Mouse (Mus musculus): ENCODE measurements around the gene Stx11. TPM values are rescaled to one million over a fixed set of nuclear protein-coding genes. Genes with fewer than 3 reads are reported as not detected.

The Stx11 gene
- polyA plus RNA-seq, 1 experiment from 2014 or later = 2.4 TPM

GRCm38 (mm10) chr10:12993411-12994039 is 29.4 kb upstream of the Stx11 start:
- H3K4me3 ChIP-seq (replicated peaks; ENCODE audit: low read depth, low read length) = no peak overlapping the region
- H3K9me3 ChIP-seq (replicated peaks; ENCODE audit: low read length) = no peaks in the 10 kb centered on the region
- DNase-seq (ENCODE audit: low spot score) (no peak), ATAC-seq (replicated peaks; ENCODE audit: low FRiP score, low read depth) (no peak)
- no peak overlapping the region for H3K27ac ChIP-seq
- TF ChIP-seq CTCF (IDR thresholded peaks at IDR 0.05; ENCODE audit: low read depth) = no peak
- no peak overlapping the region for H3K4me2 ChIP-seq (ENCODE audit: low read length)
- H3K36me3 ChIP-seq (ENCODE audit: insufficient read depth, low read length) = no peaks in the 10 kb centered on the region
- H3K4me1 ChIP-seq (replicated peaks; ENCODE audit: insufficient read depth, low read length) = no peaks in the 10 kb centered on the region
- H3K27me3 ChIP-seq (ENCODE audit: insufficient read depth, low read length) = no peaks in the 10 kb centered on the region
- 87% methylated on average over 25 of the region's 25 CpGs for WGBS
- H3K9ac ChIP-seq (ENCODE audit: low read depth, low read length) = no peak overlapping the region

DNA sequence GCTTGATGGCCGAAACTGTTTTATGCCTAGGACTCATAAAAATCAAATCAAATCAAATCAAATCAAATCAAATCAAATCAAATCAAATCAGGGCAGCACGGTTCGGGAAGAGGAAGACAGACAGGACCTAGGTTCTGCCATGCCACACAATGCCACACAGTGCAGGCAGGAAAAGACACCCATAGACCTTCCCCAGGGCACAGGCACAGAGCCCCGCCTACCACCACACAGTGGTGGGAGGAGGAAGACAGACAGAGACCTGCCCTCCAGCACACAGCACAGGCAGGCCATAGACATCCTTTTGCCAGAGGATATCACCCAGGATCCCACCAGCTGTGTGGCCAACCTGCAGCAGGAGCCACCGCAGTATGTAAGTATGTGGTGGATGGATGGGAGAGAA is 27.9 kb upstream of the Stx11 start:
- 87% methylated on average over 5 of the region's 5 CpGs for WGBS
- DNase-seq (ENCODE audit: low spot score) = no peak
- H3K9ac ChIP-seq (ENCODE audit: low read depth, low read length) = no peak overlapping the region
- no peaks in the 10 kb centered on the region for H3K9me3 ChIP-seq (replicated peaks; ENCODE audit: low read length)
- H3K27ac ChIP-seq = no peak overlapping the region
- no peak overlapping the region for H3K4me2 ChIP-seq (ENCODE audit: low read length)
- no peak for TF ChIP-seq CTCF (IDR thresholded peaks at IDR 0.05; ENCODE audit: low read depth)
- H3K4me3 ChIP-seq (replicated peaks; ENCODE audit: low read depth, low read length) = no peak overlapping the region
- H3K4me1 ChIP-seq (replicated peaks; ENCODE audit: insufficient read depth, low read length) = no peaks in the 10 kb centered on the region
- no peaks in the 10 kb centered on the region for H3K36me3 ChIP-seq (ENCODE audit: insufficient read depth, low read length)
- no peak for ATAC-seq (replicated peaks; ENCODE audit: low FRiP score, low read depth)
- H3K27me3 ChIP-seq (ENCODE audit: insufficient read depth, low read length) = no peaks in the 10 kb centered on the region

DNA sequence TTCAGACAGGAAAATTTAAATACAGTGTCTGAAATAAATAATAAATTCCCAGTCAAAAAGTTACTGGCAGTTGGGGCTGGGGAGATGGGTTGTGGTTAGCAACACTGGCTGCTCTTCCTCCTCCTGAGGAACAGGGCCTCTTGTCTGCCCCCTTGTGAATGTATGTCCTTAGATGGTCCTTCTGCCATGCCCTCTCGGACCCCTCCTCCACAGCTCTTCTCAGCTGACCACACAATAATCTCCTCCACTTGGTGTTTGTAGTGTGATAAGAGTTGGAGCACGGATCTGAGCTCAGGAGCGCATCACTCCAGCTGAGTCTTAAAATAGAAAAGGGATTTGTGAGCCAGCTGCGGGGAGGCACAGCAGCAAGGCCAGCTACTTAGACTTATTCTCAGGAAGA is 22.8 kb upstream of the Stx11 start:
- TF ChIP-seq CTCF (IDR thresholded peaks at IDR 0.05; ENCODE audit: low read depth) = 0 out of 2 replicates have a peak, but pooled peaks have one; percentile 2
- no peak overlapping the region for H3K4me3 ChIP-seq (replicated peaks; ENCODE audit: low read depth, low read length)
- H3K9ac ChIP-seq (ENCODE audit: low read depth, low read length) = no peak overlapping the region
- WGBS = 65% methylated on average over 4 of the region's 4 CpGs
- DNase-seq (ENCODE audit: low spot score) = no peak
- no peaks in the 10 kb centered on the region for H3K36me3 ChIP-seq (ENCODE audit: insufficient read depth, low read length)
- H3K27ac ChIP-seq = no peak overlapping the region
- no peak for ATAC-seq (replicated peaks; ENCODE audit: low FRiP score, low read depth)
- H3K9me3 ChIP-seq (replicated peaks; ENCODE audit: low read length) = no peaks in the 10 kb centered on the region
- no peak overlapping the region for H3K4me2 ChIP-seq (ENCODE audit: low read length)
- no peaks in the 10 kb centered on the region for H3K27me3 ChIP-seq (ENCODE audit: insufficient read depth, low read length)
- no peaks in the 10 kb centered on the region for H3K4me1 ChIP-seq (replicated peaks; ENCODE audit: insufficient read depth, low read length)

DNA sequence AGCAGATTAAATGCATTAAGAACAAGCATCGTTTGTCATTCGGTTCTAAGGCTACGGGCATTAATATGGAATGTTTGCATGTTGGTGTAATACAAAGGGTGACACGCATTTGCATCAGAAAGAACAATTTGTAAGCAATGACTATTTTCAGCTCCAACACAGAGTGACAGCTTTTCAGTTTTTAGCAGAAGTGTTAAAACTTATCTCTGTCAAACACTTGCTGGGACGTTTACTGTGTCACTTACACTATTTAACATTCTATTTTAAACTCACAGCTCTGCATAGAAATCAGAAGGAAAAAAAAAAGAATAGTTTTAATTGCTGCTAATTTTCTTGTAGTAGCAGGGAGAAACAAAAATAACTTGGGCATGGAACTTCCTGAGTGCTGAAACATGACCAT is 22.4 kb upstream of the Stx11 start:
- no peaks in the 10 kb centered on the region for H3K36me3 ChIP-seq (ENCODE audit: insufficient read depth, low read length)
- 84% methylated on average over 5 of the region's 5 CpGs for WGBS
- H3K4me2 ChIP-seq (ENCODE audit: low read length) = no peak overlapping the region
- H3K27ac ChIP-seq = no peak overlapping the region
- ATAC-seq (replicated peaks; ENCODE audit: low FRiP score, low read depth) = no peak
- H3K9me3 ChIP-seq (replicated peaks; ENCODE audit: low read length) = no peaks in the 10 kb centered on the region
- no peak overlapping the region for H3K9ac ChIP-seq (ENCODE audit: low read depth, low read length)
- H3K4me1 ChIP-seq (replicated peaks; ENCODE audit: insufficient read depth, low read length) = no peaks in the 10 kb centered on the region
- H3K27me3 ChIP-seq (ENCODE audit: insufficient read depth, low read length) = no peaks in the 10 kb centered on the region
- no peak for TF ChIP-seq CTCF (IDR thresholded peaks at IDR 0.05; ENCODE audit: low read depth)
- no peak overlapping the region for H3K4me3 ChIP-seq (replicated peaks; ENCODE audit: low read depth, low read length)
- DNase-seq (ENCODE audit: low spot score) = no peak

DNA sequence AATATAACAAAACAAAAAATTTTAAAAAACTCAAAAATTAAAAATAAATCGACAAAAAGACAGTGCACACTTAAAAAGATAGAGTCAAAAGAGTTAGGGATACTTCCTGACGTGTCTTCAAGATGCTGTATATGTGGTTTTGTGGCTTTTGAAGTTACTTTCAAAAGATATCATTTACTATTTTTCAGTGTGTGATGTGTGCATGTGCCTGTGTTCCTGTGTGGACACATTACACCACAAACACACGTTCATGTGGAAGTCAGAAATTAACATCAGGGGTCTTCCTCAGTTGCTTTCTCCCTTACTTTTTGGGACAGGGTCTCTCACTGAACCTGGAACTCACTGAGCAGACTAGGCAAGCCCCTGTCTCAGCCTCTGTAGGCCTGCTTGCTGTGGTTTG is 20.9 kb upstream of the Stx11 start:
- ATAC-seq (replicated peaks; ENCODE audit: low FRiP score, low read depth) (no peak), DNase-seq (ENCODE audit: low spot score) (no peak)
- Histone ChIP-seq H3K4me2 (ENCODE audit: low read length) (no peak overlapping the region), H3K9ac (ENCODE audit: low read depth, low read length) (no peak overlapping the region), H3K4me3 (replicated peaks; ENCODE audit: low read depth, low read length) (no peak overlapping the region), H3K36me3 (ENCODE audit: insufficient read depth, low read length) (no peaks in the 10 kb centered on the region), H3K9me3 (replicated peaks; ENCODE audit: low read length) (no peaks in the 10 kb centered on the region), H3K4me1 (replicated peaks; ENCODE audit: insufficient read depth, low read length) (no peaks in the 10 kb centered on the region), H3K27ac (no peak overlapping the region), H3K27me3 (ENCODE audit: insufficient read depth, low read length) (no peaks in the 10 kb centered on the region)
- 81% methylated on average over 3 of the region's 3 CpGs for WGBS
- no peak for TF ChIP-seq CTCF (IDR thresholded peaks at IDR 0.05; ENCODE audit: low read depth)

DNA sequence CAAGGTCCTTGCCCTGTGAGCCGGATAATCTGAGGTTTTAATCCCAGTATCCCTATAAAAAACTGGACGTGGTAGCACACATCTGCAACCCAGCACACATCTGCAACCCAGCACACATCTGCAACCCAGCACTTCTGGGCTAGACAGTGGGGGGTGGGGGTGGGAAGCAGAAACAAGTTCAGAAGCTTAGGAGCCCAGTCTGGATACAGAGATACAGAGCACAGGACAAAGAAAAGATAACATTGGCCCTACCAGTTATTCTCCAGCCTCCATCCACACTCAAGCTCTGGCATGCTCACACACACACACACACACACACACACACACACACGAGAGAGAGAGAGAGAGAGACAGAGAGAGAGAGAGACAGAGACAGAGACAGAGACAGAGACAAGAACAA is 19.4 kb upstream of the Stx11 start:
- 74% methylated on average over 3 of the region's 3 CpGs for WGBS
- Histone ChIP-seq H3K4me3 (replicated peaks; ENCODE audit: low read depth, low read length) (no peak overlapping the region), H3K27ac (no peak overlapping the region), H3K9me3 (replicated peaks; ENCODE audit: low read length) (no peaks in the 10 kb centered on the region), H3K9ac (ENCODE audit: low read depth, low read length) (no peak overlapping the region), H3K27me3 (ENCODE audit: insufficient read depth, low read length) (no peaks in the 10 kb centered on the region), H3K4me2 (ENCODE audit: low read length) (no peak overlapping the region), H3K4me1 (replicated peaks; ENCODE audit: insufficient read depth, low read length) (no peaks in the 10 kb centered on the region), H3K36me3 (ENCODE audit: insufficient read depth, low read length) (no peaks in the 10 kb centered on the region)
- DNase-seq (ENCODE audit: low spot score) (no peak), ATAC-seq (replicated peaks; ENCODE audit: low FRiP score, low read depth) (no peak)
- no peak for TF ChIP-seq CTCF (IDR thresholded peaks at IDR 0.05; ENCODE audit: low read depth)

GRCm38 (mm10) chr10:12981071-12981470 is 17.0 kb upstream of the Stx11 start:
- no peaks in the 10 kb centered on the region for H3K27me3 ChIP-seq (ENCODE audit: insufficient read depth, low read length)
- no peak for TF ChIP-seq CTCF (IDR thresholded peaks at IDR 0.05; ENCODE audit: low read depth)
- no peak for DNase-seq (ENCODE audit: low spot score)
- no peaks in the 10 kb centered on the region for H3K36me3 ChIP-seq (ENCODE audit: insufficient read depth, low read length)
- H3K4me1 ChIP-seq (replicated peaks; ENCODE audit: insufficient read depth, low read length) = no peaks in the 10 kb centered on the region
- H3K27ac ChIP-seq = no peak overlapping the region
- H3K4me2 ChIP-seq (ENCODE audit: low read length) = no peak overlapping the region
- H3K9ac ChIP-seq (ENCODE audit: low read depth, low read length) = no peak overlapping the region
- H3K9me3 ChIP-seq (replicated peaks; ENCODE audit: low read length) = no peaks in the 10 kb centered on the region
- 46% methylated on average over 7 of the region's 7 CpGs for WGBS
- no peak for ATAC-seq (replicated peaks; ENCODE audit: low FRiP score, low read depth)
- H3K4me3 ChIP-seq (replicated peaks; ENCODE audit: low read depth, low read length) = no peak overlapping the region

Data from kidney, postnatal 0 days (tissue).